Mouse (Mus musculus): ENCODE measurements around the gene B3galt2. TPM values are rescaled to one million over a fixed set of nuclear protein-coding genes. Genes with fewer than 3 reads are reported as not detected.
A peak's percentile ranks its signal among the peaks of the same experiment; 100 is the strongest.

The B3galt2 gene
- polyA plus RNA-seq, 1 experiment, result 0.59 TPM

- peak; percentile 89 for DNase-seq (ENCODE audit: low spot score)
Observed at GRCm38 (mm10) chr1:143702741-143703262, 62.3 kb downstream of the B3galt2 start, which contains the start of gene Cdc73. TSS of gene Cdc73 (minus strand) at chr1:143702893.

Other genes starting within 250 kb of the B3galt2 start
- 18.5 and 19.4 TPM in 2 replicates for gene Cdc73, start 62.2 kb downstream of the B3galt2 start, polyA plus RNA-seq (2012; rRNA removed)
- gene Glrx2, start 75.7 kb downstream of the B3galt2 start, polyA plus RNA-seq (2012; rRNA removed), result 48.5 and 52.5 TPM in 2 replicates
- 7.7 and 10.3 TPM in 2 replicates for gene Trove2, start 136.4 kb downstream of the B3galt2 start, polyA plus RNA-seq (2012; rRNA removed)
- 17.1 and 18.4 TPM in 2 replicates for gene Uchl5, start 136.6 kb downstream of the B3galt2 start, polyA plus RNA-seq (2012; rRNA removed)